Mouse (Mus musculus) adrenal gland, postnatal 0 days (tissue): ENCODE results near the gene Nmur1. TPM values are rescaled to one million over a fixed set of nuclear protein-coding genes. Genes with fewer than 3 reads are reported as not detected.

Experiments
- microRNA-seq: library from miRNA; unstranded; fragments of <30 nt; microRNA quantifications from one replicate; pipeline ENCODE4, GENCODE M21; 2016; ENCODE audit warnings: borderline replicate concordance; ENCODE audit not compliant: insufficient number of aligned reads
- polyA plus RNA-seq: library from polyadenylated mRNA; unstranded; fragments of >200 nt; fragmentation: Nextera tagmentation; extraction: Ambion mirVana; gene quantifications from 2 replicates; pipeline ENCODE4 v1.2.1, GENCODE M21; 2015

The Nmur1 gene
- polyA plus RNA-seq = not detected in 2 replicates

DNA sequence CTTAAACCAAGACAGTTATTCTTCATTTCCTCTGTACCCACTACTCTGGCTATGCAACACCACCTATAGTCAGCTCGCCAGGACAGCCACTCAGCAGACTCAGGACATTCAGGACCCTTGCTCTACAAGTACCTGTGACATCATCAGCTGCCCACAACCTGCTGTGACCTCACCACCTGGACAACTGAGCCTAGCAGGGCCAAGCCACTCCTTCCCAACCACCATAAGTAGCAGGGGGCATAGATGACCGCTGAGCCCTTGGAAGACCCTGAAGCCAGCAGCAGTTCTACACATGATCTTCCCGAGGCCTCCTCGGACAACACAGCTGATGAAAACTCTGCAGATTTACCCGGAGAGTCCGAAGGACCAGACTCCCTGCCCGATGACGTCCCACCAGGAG, at the start of gene Nmur1, which contains the start of gene Tex44:
Gene Nmur1, minus strand, starts transcription at position 101 of the 400 bp plus-strand sequence.
Gene Tex44, plus strand, starts transcription at position 202 of the 400 bp plus-strand sequence.

DNA sequence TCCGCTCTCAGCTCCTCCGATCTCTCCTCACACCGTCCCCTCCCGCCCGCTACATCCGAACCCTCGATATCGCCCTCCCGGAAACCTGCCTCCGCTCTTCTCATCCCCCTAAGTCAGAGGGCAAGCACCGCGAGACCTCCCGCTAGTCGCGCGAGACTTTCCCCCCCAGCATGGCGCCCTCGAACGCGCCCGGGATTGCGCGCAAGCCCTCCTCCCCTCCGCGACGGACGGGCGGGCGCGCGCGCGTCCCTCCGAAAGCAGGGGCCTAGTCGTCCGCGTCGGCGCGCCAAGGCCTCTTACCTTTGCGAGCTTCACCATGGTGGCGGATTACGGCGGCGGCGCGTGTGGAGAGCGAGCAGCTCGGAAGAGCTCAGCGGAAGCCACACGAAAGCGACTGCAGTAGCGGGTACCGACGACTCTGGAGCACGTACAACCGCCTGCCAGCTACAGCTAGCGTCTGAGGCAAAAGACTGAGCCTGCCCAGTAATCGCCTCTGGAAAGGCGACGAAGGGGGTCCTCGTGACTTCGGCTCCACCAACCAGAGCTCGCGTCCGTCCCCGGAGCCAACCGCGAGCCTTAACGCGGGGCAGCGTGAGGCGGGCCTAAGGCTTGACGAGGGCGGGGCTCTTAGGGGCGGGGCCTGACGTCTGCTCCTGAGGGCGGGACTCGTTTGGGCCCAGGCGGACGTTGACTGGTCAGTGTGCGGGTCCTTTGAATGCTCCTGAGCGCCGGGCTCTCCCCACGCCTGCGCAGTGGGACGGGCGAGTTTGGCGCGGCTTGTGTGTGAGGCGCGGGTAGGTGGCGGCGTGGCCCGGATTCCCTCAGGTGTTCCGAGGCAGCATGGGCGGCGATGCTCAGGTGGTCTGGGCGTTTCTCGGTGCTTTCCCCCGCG, 66.9 kb downstream of the Nmur1 start, which contains the start of gene Ncl:
Gene Ncl, minus strand, starts transcription at position 495 of the 892 bp plus-strand sequence.

Small RNA genes within 50 kb of the gene (microRNA-seq; reads per million reads assigned to microRNA genes)
- 70.4 reads per million, percentile 38 among the genes with 10 or more reads in this experiment for gene mmu-mir-3535

Other genes starting within 250 kb of the Nmur1 start
- gene B3gnt7, start 123.4 kb downstream of the Nmur1 start, polyA plus RNA-seq = 1.4 and 2.4 TPM in 2 replicates
- gene Ncl, start 66.8 kb downstream of the Nmur1 start, polyA plus RNA-seq = 164 and 231 TPM in 2 replicates
- not detected in 2 replicates for gene Tex44, start 101 bp upstream of the Nmur1 start, polyA plus RNA-seq
- 1,285 and 1,305 TPM in 2 replicates for gene Ptma, start 100.5 kb upstream of the Nmur1 start, polyA plus RNA-seq
- 78.4 and 91.5 TPM in 2 replicates for gene Pde6d, start 156.4 kb upstream of the Nmur1 start, polyA plus RNA-seq
- 17.9 and 20.1 TPM in 2 replicates for gene Cops7b, start 156.7 kb upstream of the Nmur1 start, polyA plus RNA-seq
- 1.2 and 1.3 TPM in 2 replicates for gene Nppc, start 244.3 kb upstream of the Nmur1 start, polyA plus RNA-seq